Comparison of ENCODE assay signal across 20 mouse cellular contexts in the genomic region with DNA sequence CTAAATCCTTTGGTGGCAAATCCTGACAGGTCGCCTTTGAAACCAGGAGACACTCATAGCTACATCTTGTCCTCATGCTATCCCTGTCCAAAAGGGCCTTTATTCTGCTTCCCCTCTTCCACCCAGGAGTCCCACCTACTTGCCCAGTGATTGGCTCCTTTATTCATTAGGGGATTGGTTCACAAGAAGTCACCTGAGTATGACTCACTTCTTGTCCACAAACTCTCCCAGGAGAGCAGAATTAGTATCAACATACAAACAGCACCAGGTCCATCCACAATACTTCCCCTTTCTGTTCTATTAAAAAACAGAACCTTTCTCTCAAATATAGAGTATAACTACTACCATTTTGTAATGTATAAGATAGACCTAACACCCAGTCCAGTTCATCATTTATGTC. TPM values are rescaled to one million over a fixed set of nuclear protein-coding genes. Genes with fewer than 3 reads are reported as not detected.
DNase-seq lines count a peak whose midpoint lies in the region; TF ChIP-seq lines count a peak whose summit lies in the region.
"Not testable (repeated sequence)": the region's sequence is repeated elsewhere in the genome, so short reads cannot be mapped to it uniquely, and the experiment has no call there.
"Had no signal": no experiment of that assay in that cellular context is flagged by ENCODE, and none has a peak within 500 bp of the region (broad histone marks: within the 10 kb centered on the region; RNA-seq: fewer than 3 reads in every experiment).

No protein-coding gene starts in this region.

- not testable (repeated sequence) for TF ChIP-seq RAD21 in MEL (IDR thresholded peaks at IDR 0.05; ENCODE audit: low read depth, low read length)

- not testable (repeated sequence) for H3K27ac ChIP-seq in MEL (ENCODE audit: control insufficient read depth, low read depth, low read length)
- 0 out of 2 replicates have a peak overlapping the region, but pooled peaks have one; percentile 3 for H3K27ac ChIP-seq in layer of hippocampus, adult 2 months

- H3K4me3 ChIP-seq in MEL (ENCODE audit: control insufficient read depth in 1 of 2, insufficient read depth in 1 of 2, low read depth in 2 of 2, low read length in 2 of 2); layer of hippocampus, adult 2 months: not testable (repeated sequence)

- DNase-seq in 416B (ENCODE audit: low read depth), result peak; percentile 32
- DNase-seq in B cell, adult 2 months, result peak; percentile 45 to 58
- peak; percentile 41 for DNase-seq in MEL (ENCODE audit: low read depth, low spot score)
- not testable (repeated sequence) for DNase-seq in layer of hippocampus, adult 2 months (ENCODE audit: low spot score in 2 of 2)
- peak; percentile 58 for DNase-seq in splenic B cell, adult 2 months (ENCODE audit: low read depth, low spot score)

- not testable (repeated sequence) for H3K9me3 ChIP-seq in MEL (replicated peaks; ENCODE audit: insufficient read depth, low read length)

- not testable (repeated sequence) for TF ChIP-seq POLR2A in MEL (IDR thresholded peaks at IDR 0.05; ENCODE audit: control insufficient read depth in 1 of 2, insufficient read depth in 1 of 2, low read depth in 1 of 2, low read length in 2 of 2, poor library complexity in 1 of 2)

- TF ChIP-seq EP300 in MEL (IDR thresholded peaks at IDR 0.05; ENCODE audit: low read depth in 1 of 2, low read length in 2 of 2), result not testable (repeated sequence)

- H3K9ac ChIP-seq in MEL (ENCODE audit: control insufficient read depth, low read depth, low read length, poor library complexity, severe bottlenecking), result not testable (repeated sequence)

- H3K36me3 ChIP-seq in MEL (ENCODE audit: control insufficient read depth in 1 of 2, insufficient read depth in 2 of 2, low read length in 2 of 2); splenic B cell, adult 2 months (ENCODE audit: control insufficient read depth, insufficient read depth, low read length, poor library complexity, severe bottlenecking): not testable (repeated sequence)

- H3K4me1 ChIP-seq in MEL (ENCODE audit: control insufficient read depth in 1 of 2, insufficient read depth in 2 of 2, low read length in 2 of 2), result not testable (repeated sequence)

- not testable (repeated sequence) for H3K79me2 ChIP-seq in MEL (ENCODE audit: control insufficient read depth, insufficient read depth, low read length, poor library complexity)

- not testable (repeated sequence) for H3K27me3 ChIP-seq in MEL (ENCODE audit: control insufficient read depth in 1 of 2, insufficient read depth in 2 of 2, low read length in 2 of 2); splenic B cell, adult 2 months (ENCODE audit: control insufficient read depth, insufficient read depth, low read length, poor library complexity, severe bottlenecking)

- not testable (repeated sequence) for TF ChIP-seq CTCF in MEL (IDR thresholded peaks at IDR 0.05 in 2 of 3, conservative IDR thresholded peaks at IDR 0.05 in 1 of 3; ENCODE audit: control insufficient read depth in 1 of 3, insufficient read depth in 1 of 3, low read depth in 2 of 3, low read length in 3 of 3, poor library complexity in 1 of 3, severe bottlenecking in 1 of 3); layer of hippocampus, adult 2 months (conservative IDR thresholded peaks at IDR 0.05)

RNA-seq across cellular contexts. Expression of a gene that starts 4.9 kb away (rescaled TPM):
- total RNA-seq in MEL (2012; rRNA removed), result 24.5 and 33.0 TPM in 2 replicates
- polyA plus RNA-seq in MEL (2012; ENCODE audit: insufficient read depth in 1 of 2, insufficient read length in 2 of 2, low read depth in 1 of 2, low replicate concordance in 2 of 2, missing spikeins in 1 of 2), result 10 to 100 TPM in 1 of 2 experiments, not detected in 1; 63.9 TPM
- total RNA-seq in layer of hippocampus, adult 2 months (2021), result 100 to 1,000 TPM; 133 to 162 TPM

RNA-seq across cellular contexts. Expression of a gene that starts 52.6 kb away (rescaled TPM):
- total RNA-seq in MEL (2012; rRNA removed), result not detected in 2 replicates
- not detected for polyA plus RNA-seq in MEL (2012; ENCODE audit: insufficient read depth in 1 of 2, insufficient read length in 2 of 2, low read depth in 1 of 2, low replicate concordance in 2 of 2, missing spikeins in 1 of 2)
- not detected for total RNA-seq in layer of hippocampus, adult 2 months (2021)
- total RNA-seq: adrenal gland, adult 18-20 months; adrenal gland, postnatal 36 days; forebrain, postnatal 0 days; G1E had no signal
- polyA plus RNA-seq: activated CD4-positive, CD25-positive, alpha-beta regulatory T cell, adult 4 months; C2C12; cerebellum, adult 2 months; cortical plate, adult 2 months; embryonic facial prominence, embryonic 10.5 days; embryonic facial prominence, embryonic 12.5 days; embryonic facial prominence, embryonic 14.5 days; forebrain, embryonic 11.5 days; forebrain, embryonic 13.5 days; forebrain, embryonic 15.5 days; forebrain, postnatal 0 days; G1E; Patski had no signal
